Mouse (Mus musculus) small intestine, adult 2 months (tissue): Measurements from ENCODE around the gene Tmem205.

Experiments used
- CTCF ChIP-seq: fragments of 200-500 bp; IDR thresholded peaks from 2 replicates; pipeline ENCODE4 v1.5.1; 2012; ENCODE audit warnings: low read depth, mild to moderate bottlenecking, control low read depth, inconsistent platforms, low read length, moderate library complexity, mixed read lengths; ENCODE audit not compliant: insufficient replicate concordance, insufficient read length; ENCODE audit errors: extremely low read depth
- POLR2A ChIP-seq: fragments of 200-500 bp; IDR thresholded peaks from 2 replicates; pipeline ENCODE4 v1.6.1; 2012; ENCODE audit warnings: low read depth, mild to moderate bottlenecking, control low read depth, inconsistent platforms, low read length, moderate library complexity

DNA sequence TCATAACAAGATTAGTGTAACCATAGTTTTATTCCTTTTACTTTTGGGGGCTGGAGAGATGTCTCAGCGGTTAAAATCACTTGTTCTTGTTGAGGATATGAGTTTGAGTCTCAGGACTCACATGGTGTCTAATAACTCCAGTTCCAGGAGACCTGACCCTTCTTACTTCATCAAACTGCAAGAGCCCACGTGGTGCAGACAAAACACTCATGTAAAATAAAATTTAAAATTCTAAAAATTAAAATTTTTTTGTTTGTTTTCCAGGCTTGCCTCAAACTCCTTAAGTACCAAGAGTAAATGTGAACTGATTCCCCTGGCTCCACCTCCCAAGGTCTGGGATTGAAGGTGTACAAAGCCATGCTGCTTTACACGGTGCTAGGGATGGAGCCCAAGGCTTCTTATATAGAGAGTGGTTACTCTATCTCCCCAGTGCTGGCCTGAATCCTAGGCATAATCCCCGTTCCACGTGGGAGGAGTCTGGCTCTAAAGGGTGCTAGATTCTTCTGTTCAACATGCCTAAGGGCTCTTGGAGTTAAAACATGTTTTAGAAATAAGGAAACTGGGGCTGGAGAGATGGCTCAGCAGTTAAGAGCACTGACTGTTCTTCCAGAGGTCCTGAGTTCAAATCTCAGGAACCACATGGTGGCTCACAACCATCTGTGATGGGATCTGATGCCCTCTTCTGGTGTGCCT lies 8.5 kb downstream of the Tmem205 start:
- TF ChIP-seq CTCF, result no peak
- TF ChIP-seq POLR2A, result no peak
